Mouse (Mus musculus) gastrocnemius, adult 18-20 months (tissue): ENCODE data around the gene Cd209b. TPM values are rescaled to one million over a fixed set of nuclear protein-coding genes. Genes with fewer than 3 reads are reported as not detected.

Experiments
- DNase-seq: peaks from one replicate; pipeline ENCODE4 v3.0.0; 2021; ENCODE audit warnings: low spot score
- long read RNA-seq, 2 experiments: library from polyadenylated mRNA; stranded (forward); transcript quantifications; one replicate each; pipeline ENCODE4 v2.0.0; 2021
- total RNA-seq, 2 experiments: library from RNA; stranded (reverse); gene quantifications; 2 replicates each; pipeline ENCODE4 v1.2.3; 2021

Gene Cd209b
- total RNA-seq: 1 to 10 TPM in 1 of 2 experiments, under 1 TPM in 1; 0.91 to 2.4 TPM
- long read RNA-seq, experiment 1, partial matches to known transcripts: 0 of 4 reads
- long read RNA-seq, experiment 1, other reads (novel, unspliced or antisense): 0 of 4 reads
- long read RNA-seq, experiment 2, partial matches to known transcripts: 0 of 2 reads
- long read RNA-seq, experiment 2, other reads (novel, unspliced or antisense): 0 of 2 reads

GRCm38 (mm10) chr8:3926744-3927143 lies at the start of gene Cd209b:
TSS of gene Cd209b (minus strand) at chr8:3926844.
- DNase-seq: no peak

- peak; percentile 10 for DNase-seq
Measured at GRCm38 (mm10) chr8:3956037-3956436, 29.4 kb upstream of the Cd209b start.

GRCm38 (mm10) chr8:3954646-3955045 lies 28.0 kb upstream of the Cd209b start, which contains the start of gene Cd209c:
TSS of gene Cd209c (minus strand) at chr8:3954746.
- no peak for DNase-seq

- DNase-seq: no peak
Measured at GRCm38 (mm10) chr8:3940023-3940422, 13.4 kb upstream of the Cd209b start.

GRCm38 (mm10) chr8:3878455-3878854 lies 48.2 kb downstream of the Cd209b start, which contains the start of gene Cd209d:
TSS of gene Cd209d (minus strand) at chr8:3878555.
- DNase-seq: no peak

GRCm38 (mm10) chr8:3876121-3876520 lies 50.5 kb downstream of the Cd209b start:
- no peak for DNase-seq

Other genes with a start within 250 kb of the Cd209b start
- gene Fcer2a, start 232.7 kb downstream of the Cd209b start, total RNA-seq: not detected
- gene Clec4g, start 206.2 kb downstream of the Cd209b start, total RNA-seq: not detected
- under 1 TPM; 0.64 to 1.00 TPM for gene Cd209a, start 177.9 kb downstream of the Cd209b start, total RNA-seq
- gene Cd209e, start 72.5 kb downstream of the Cd209b start, total RNA-seq: not detected
- 1 to 10 TPM; 2.0 to 3.7 TPM for gene Cd209d, start 48.3 kb downstream of the Cd209b start, total RNA-seq
- gene Cd209c, start 27.9 kb upstream of the Cd209b start, total RNA-seq: under 1 TPM; 0.41 to 0.52 TPM
- 1 to 10 TPM in 1 of 2 experiments, under 1 TPM in 1; 0.91 to 1.6 TPM for gene Cd209f, start 179.0 kb upstream of the Cd209b start, total RNA-seq
- under 1 TPM; 0.25 to 0.62 TPM for gene Cd209g, start 207.3 kb upstream of the Cd209b start, total RNA-seq
- 10 to 100 TPM; 14.8 to 15.5 TPM for gene Evi5l, start 239.7 kb upstream of the Cd209b start, total RNA-seq